Mouse (Mus musculus): ENCODE data around the gene Ano6. TPM values are rescaled to one million over a fixed set of nuclear protein-coding genes. Genes with fewer than 3 reads are reported as not detected.

Ano6 gene
- polyA plus RNA-seq, 1 experiment from 2014 or later: 6.9 TPM

DNA sequence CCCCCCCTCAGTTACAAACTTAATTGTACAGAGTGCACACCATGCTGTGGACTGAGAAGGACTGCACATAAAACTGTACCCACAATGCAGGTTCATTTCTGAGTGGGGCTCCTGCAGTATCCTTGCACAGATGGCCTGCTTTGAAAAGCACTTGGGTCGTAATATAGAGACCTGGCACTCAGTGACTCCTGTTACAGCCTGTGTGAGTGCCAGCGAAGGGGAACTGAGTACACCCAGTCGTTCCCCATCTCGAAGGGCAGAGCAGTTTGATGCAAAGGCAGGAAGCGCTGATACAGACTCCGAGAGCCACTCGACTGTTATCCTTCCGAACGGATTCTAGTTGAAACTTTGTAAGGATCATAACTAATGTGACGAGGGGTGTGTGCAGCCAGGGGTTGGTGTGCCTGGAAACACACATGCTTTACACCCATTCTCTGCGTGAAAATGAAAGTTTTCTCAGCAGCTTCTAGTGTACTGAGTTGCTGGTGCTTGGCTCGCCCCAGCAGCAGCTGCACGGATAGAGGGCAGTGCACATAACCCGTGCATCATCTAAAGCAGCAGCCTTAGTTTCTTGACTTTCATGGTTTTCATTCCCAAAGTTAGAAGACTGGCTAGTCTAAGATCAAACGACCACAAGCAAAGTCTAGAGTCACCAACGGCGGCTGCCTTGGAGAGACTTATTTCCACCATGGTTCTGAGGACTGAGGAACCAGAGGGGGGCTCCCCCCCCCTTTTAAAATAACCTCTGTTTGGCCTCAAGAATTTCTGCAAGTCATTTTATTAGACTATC lies 74.9 kb downstream of the Ano6 start:
- ATAC-seq (no peak), DNase-seq (no peak)
- no peaks in the 10 kb centered on the region for H3K9me3 ChIP-seq (ENCODE audit: low read length)
- H3K9ac ChIP-seq (replicated peaks): no peak overlapping the region
- no peaks in the 10 kb centered on the region for H3K4me1 ChIP-seq (ENCODE audit: insufficient read depth)
- H3K27ac ChIP-seq (ENCODE audit: low read depth): no peak overlapping the region
- H3K36me3 ChIP-seq (replicated peaks; ENCODE audit: insufficient read depth, low read length): no peaks in the 10 kb centered on the region; the same call in 1 of the 2 replicates
- no peak for TF ChIP-seq CTCF (IDR thresholded peaks at IDR 0.05; ENCODE audit: low read depth)
- no peak for TF ChIP-seq EP300 (IDR thresholded peaks at IDR 0.05; ENCODE audit: low read depth)
- H3K4me3 ChIP-seq (ENCODE audit: low read depth, low read length): no peak overlapping the region
- no peaks in the 10 kb centered on the region for H3K27me3 ChIP-seq (ENCODE audit: insufficient read depth, low read length)
- 82% methylated on average over 17 of the region's 17 CpGs for WGBS (ENCODE audit: insufficient replicate concordance)
- no peak overlapping the region for H3K4me2 ChIP-seq (ENCODE audit: low read depth, low read length)

DNA sequence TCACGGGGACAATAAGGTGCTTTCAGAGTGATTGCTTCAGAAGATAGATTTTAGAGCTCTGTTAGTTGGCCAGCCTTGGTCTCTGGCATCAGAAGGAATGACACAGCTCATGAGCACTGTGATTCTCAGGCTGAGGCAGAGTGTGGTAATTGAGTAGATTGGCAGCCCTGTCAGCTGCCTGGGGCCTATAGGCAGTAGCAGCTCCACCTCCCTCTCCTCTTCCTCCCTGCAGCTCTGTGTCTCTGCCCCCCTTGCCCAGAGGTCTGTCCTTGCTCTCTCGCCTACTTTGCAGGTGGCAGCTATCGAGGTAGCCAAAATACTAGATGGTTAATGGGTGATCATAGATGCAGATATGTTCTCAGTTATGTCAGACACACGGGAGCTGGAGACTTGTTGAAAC lies 77.5 kb downstream of the Ano6 start:
- H3K27me3 ChIP-seq (ENCODE audit: insufficient read depth, low read length): no peaks in the 10 kb centered on the region
- no peak for ATAC-seq

DNA sequence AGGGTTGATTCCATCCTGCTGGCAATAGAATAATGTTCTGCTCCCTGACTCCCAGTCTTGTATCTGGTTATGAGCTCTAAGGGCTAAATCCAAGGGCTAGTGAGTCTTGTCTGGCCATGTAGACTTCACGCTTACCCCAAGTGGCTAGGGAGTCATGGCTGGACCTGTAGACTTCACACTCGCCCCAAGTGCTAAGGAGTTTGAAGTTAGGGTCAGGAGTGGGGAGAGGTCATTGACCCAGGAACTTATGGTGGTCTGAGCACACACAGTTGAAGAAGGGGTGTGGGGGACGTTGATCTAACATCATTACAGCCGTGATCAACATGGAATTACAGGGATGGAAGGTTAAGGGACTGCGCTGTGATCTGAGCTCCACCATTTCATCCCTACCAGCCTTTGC lies 79.0 kb downstream of the Ano6 start:
- Histone ChIP-seq H3K27me3 (ENCODE audit: insufficient read depth, low read length) (no peaks in the 10 kb centered on the region), H3K9me3 (ENCODE audit: low read length) (no peaks in the 10 kb centered on the region), H3K4me2 (ENCODE audit: low read depth, low read length) (no peak overlapping the region), H3K4me3 (ENCODE audit: low read depth, low read length) (no peak overlapping the region), H3K36me3 (replicated peaks; ENCODE audit: insufficient read depth, low read length) (no peaks in the 10 kb centered on the region; the same call in 1 of the 2 replicates), H3K4me1 (ENCODE audit: insufficient read depth) (peaks cover 10% of the 10 kb centered on the region), H3K9ac (replicated peaks) (no peak overlapping the region), H3K27ac (ENCODE audit: low read depth) (no peak overlapping the region)
- no peak for ATAC-seq
- TF ChIP-seq EP300 (IDR thresholded peaks at IDR 0.05; ENCODE audit: low read depth): no peak
- TF ChIP-seq CTCF (IDR thresholded peaks at IDR 0.05; ENCODE audit: low read depth): no peak
- 85% methylated on average over 5 of the region's 5 CpGs for WGBS (ENCODE audit: insufficient replicate concordance)
- DNase-seq: no peak

More for the DNA sequence above, 77.5 kb downstream of the Ano6 start:
- no peak for DNase-seq
- Histone ChIP-seq H3K27ac (ENCODE audit: low read depth) (no peak overlapping the region), H3K36me3 (replicated peaks; ENCODE audit: insufficient read depth, low read length) (no peaks in the 10 kb centered on the region; the same call in 1 of the 2 replicates), H3K9ac (replicated peaks) (no peak overlapping the region), H3K4me2 (ENCODE audit: low read depth, low read length) (no peak overlapping the region), H3K4me3 (ENCODE audit: low read depth, low read length) (no peak overlapping the region), H3K4me1 (ENCODE audit: insufficient read depth) (peaks cover 9% of the 10 kb centered on the region), H3K9me3 (ENCODE audit: low read length) (no peaks in the 10 kb centered on the region)
- WGBS (ENCODE audit: insufficient replicate concordance): 66% methylated on average over 4 of the region's 4 CpGs
- TF ChIP-seq EP300 (IDR thresholded peaks at IDR 0.05; ENCODE audit: low read depth) (no peak), CTCF (IDR thresholded peaks at IDR 0.05; ENCODE audit: low read depth) (no peak)

DNA sequence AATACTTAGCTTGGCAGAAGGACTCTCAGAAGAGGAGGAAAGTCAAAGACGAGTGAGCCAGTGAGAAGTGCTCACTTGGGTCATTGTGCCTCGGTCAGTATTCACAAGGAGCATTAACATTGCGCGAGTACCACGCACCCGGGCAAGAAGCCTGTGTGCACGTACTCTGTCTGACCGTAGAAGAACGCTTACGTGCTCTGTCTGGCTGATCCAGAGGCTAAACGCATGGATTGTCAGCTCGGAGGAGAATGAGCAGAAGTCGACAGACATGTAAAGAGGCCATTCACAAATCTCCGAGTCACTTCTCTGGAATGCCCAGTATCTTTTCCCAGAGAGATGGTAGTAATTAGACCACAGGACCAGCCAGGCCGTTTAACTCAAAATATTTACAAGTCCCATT lies 81.0 kb downstream of the Ano6 start:
- H3K36me3 ChIP-seq (replicated peaks; ENCODE audit: insufficient read depth, low read length): no peaks in the 10 kb centered on the region
- H3K9ac ChIP-seq (replicated peaks): no peak overlapping the region
- ATAC-seq (no peak), DNase-seq (no peak)
- H3K4me2 ChIP-seq (ENCODE audit: low read depth, low read length): no peak overlapping the region
- peaks cover 10% of the 10 kb centered on the region for H3K4me1 ChIP-seq (ENCODE audit: insufficient read depth)
- H3K9me3 ChIP-seq (ENCODE audit: low read length): no peaks in the 10 kb centered on the region
- no peaks in the 10 kb centered on the region for H3K27me3 ChIP-seq (ENCODE audit: insufficient read depth, low read length)
- H3K27ac ChIP-seq (ENCODE audit: low read depth): no peak overlapping the region
- 84% methylated on average over 15 of the region's 15 CpGs for WGBS (ENCODE audit: insufficient replicate concordance)
- TF ChIP-seq EP300 (IDR thresholded peaks at IDR 0.05; ENCODE audit: low read depth) (no peak), CTCF (IDR thresholded peaks at IDR 0.05; ENCODE audit: low read depth) (no peak)
- H3K4me3 ChIP-seq (ENCODE audit: low read depth, low read length): no peak overlapping the region

DNA sequence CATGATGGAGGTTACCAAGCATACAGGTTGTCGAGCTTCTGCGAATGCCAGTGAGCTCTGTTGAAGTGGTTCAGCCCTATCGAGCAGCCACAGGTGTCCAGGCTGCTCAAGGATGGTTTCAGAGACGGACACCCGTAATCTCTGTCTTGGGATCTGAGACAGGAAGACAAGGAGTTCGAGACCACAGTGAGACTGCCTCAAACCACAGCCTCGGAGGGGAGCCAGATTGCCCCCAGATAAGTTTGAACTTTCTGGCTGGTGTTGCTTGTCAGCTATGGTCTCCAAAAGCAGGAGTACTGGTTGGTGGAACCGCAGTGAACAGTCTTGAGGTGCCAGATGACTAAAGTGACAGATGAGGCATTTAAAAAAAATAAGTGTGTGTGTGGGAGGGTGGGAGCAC lies 81.8 kb downstream of the Ano6 start:
- H3K9ac ChIP-seq (replicated peaks): no peak overlapping the region
- H3K4me1 ChIP-seq (ENCODE audit: insufficient read depth): peaks cover 10% of the 10 kb centered on the region
- WGBS (ENCODE audit: insufficient replicate concordance): 52% methylated on average over 8 of the region's 8 CpGs
- no peak overlapping the region for H3K4me3 ChIP-seq (ENCODE audit: low read depth, low read length)
- no peaks in the 10 kb centered on the region for H3K27me3 ChIP-seq (ENCODE audit: insufficient read depth, low read length)
- ATAC-seq (no peak), DNase-seq (no peak)
- H3K4me2 ChIP-seq (ENCODE audit: low read depth, low read length): no peak overlapping the region
- no peak overlapping the region for H3K27ac ChIP-seq (ENCODE audit: low read depth)
- no peaks in the 10 kb centered on the region for H3K36me3 ChIP-seq (replicated peaks; ENCODE audit: insufficient read depth, low read length)
- TF ChIP-seq CTCF (IDR thresholded peaks at IDR 0.05; ENCODE audit: low read depth) (no peak), EP300 (IDR thresholded peaks at IDR 0.05; ENCODE audit: low read depth) (no peak)
- H3K9me3 ChIP-seq (ENCODE audit: low read length): no peaks in the 10 kb centered on the region

DNA sequence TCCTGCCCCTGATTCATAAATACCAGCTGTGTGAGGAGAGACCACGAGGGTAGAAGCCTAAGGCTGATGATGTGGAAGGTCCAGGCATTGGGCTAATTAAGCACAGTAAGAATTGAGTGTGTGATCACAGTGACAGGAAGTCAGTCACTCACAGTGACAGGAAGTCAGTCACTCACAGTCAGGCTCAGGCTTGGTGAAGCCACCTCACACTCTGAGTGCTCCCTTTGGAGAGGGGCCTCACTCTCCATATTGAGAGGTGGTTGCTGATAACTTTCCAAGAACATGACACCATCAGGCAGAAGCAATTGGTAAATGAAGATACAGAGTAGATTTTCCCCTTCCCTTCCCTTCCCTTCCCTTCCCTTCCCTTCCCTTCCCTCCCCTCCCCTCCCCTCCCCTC lies 82.6 kb downstream of the Ano6 start:
- DNase-seq (no peak), ATAC-seq (no peak)
- no peak overlapping the region for H3K4me3 ChIP-seq (ENCODE audit: low read depth, low read length)
- H3K27me3 ChIP-seq (ENCODE audit: insufficient read depth, low read length): no peaks in the 10 kb centered on the region
- H3K9ac ChIP-seq (replicated peaks): no peak overlapping the region
- no peak overlapping the region for H3K27ac ChIP-seq (ENCODE audit: low read depth)
- H3K9me3 ChIP-seq (ENCODE audit: low read length): no peaks in the 10 kb centered on the region
- TF ChIP-seq CTCF (IDR thresholded peaks at IDR 0.05; ENCODE audit: low read depth): no peak
- TF ChIP-seq EP300 (IDR thresholded peaks at IDR 0.05; ENCODE audit: low read depth): no peak
- peaks cover 10% of the 10 kb centered on the region for H3K4me1 ChIP-seq (ENCODE audit: insufficient read depth)
- no peak overlapping the region for H3K4me2 ChIP-seq (ENCODE audit: low read depth, low read length)
- WGBS (ENCODE audit: insufficient replicate concordance): 46% methylated on average over 1 of the region's 1 CpGs
- no peaks in the 10 kb centered on the region for H3K36me3 ChIP-seq (replicated peaks; ENCODE audit: insufficient read depth, low read length)
